Mouse (Mus musculus) layer of hippocampus, adult 11-12 months (tissue): ENCODE measurements around the gene Cldn19.

Experiments used
- DNase-seq: peaks from one replicate; pipeline ENCODE4 v3.0.0; 2022; ENCODE audit warnings: low spot score

Gene Cldn19

DNA sequence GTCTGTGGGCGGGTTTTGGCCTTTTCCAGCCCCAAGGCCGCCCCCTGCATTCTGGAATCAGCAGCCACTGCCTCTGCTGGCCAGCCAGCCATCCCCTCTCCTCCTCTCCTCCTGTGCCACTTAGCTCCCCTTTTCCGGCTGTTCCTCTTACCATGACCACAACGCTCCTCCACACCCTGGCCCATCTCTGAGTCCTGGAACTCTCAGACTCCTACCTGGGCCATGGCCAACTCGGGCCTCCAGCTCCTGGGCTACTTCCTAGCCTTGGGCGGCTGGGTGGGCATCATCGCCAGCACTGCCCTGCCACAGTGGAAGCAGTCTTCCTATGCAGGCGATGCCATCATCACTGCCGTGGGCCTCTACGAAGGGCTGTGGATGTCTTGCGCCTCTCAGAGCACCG lies at the start of gene Cldn19:
Cldn19 (plus strand) TSS at position 64 of the 400 bp plus-strand sequence.
- no peak for DNase-seq

DNA sequence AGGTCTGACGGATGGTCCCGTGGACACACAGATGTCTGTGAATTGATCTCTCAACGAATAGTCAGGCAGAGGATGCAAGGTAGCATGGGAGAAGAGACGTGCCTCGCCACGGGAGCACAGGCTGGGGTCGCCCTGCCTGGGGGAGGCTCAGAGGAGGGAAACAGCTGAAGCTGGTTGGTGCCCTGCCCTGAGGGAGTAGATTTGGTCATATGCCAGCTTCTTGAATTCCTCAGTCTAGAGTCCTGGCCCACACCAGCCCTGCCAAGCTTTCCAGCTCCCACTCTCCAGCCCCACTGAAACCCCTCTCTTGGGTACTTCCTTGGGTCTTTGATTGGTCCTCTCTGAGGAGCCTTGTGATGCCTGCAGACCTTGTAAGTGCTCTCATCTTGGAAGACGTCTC lies 38.5 kb upstream of the Cldn19 start:
- no peak for DNase-seq

DNA sequence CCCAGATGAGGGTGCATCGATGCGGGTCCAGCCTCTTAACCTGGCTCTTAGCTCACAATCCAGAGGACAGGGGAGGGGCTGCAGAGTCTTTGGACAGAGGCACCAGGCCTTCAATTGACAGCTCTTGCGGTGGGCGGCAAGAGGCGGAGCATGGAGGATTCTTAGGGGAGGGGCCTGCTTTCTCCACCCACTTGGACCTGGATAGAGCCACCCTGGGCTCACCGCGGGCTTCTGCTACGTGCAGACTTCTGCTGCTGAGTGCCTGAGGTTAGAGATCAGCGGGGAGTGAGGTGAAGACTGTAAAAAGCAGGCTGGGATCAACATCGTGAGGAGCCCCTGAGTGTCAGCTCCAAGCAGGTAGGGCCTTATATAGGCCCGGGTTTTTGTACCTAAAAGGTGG lies 37.0 kb upstream of the Cldn19 start, which contains the start of gene Tmem269:
Tmem269 (minus strand) TSS at position 49 of the 400 bp plus-strand sequence.
- no peak for DNase-seq

DNA sequence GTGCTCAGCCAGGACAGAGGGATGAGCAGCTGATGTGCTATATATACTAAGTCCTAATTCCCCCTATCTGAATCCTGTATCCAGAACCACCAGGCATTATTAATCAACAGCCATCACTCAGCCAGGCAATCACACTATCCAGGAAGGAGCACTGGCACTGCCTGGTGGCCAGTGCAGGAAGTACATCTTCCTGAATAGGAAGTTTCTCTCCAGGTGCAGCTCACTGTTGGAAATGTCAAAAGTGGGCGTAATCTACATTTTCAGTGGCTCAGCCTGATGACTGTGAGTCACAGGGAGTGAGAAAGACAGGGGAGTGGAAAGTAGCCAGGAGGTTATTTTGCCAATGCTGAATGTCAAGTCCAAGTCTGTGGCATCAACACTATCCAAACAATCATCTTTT lies 31.5 kb upstream of the Cldn19 start:
- DNase-seq, result peak; percentile 57

DNA sequence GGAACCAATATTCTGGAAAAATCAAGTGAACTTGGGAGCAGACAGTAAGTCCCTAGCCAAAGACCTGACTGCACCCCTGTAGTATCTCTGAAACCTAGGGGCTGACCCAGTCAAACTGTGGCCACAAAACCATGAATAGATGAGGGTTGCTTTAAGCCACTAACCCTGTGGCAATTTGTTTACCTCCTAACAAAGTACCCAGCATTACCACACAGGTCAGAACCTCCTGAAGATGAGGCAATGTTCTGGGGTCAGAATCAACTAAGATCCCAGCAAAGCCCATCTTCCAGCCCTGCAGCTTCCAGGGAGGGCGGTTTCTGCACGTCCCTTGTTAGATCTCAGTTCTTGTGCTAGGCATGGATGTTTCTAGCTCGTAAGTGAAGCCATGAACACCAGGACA lies 30.7 kb upstream of the Cldn19 start:
- DNase-seq, result no peak

DNA sequence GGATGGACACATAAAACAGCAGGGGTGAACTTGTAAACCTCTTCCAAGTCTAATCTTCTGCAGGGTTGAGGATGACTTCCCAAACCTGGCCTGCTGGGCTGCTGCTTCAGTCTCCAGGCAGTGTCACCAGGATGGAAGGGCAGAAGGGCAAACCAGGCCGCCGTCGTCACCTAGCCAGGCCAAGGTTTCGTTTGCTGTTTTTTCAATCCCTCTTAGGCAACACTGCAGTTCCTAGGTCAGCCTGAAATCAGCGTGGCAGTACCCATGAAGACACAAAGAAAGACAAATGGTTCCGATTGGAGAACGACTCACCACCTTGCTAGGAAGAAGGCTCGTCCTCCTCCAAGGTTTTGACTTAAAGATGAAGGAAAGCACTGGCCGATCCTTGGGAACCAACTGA lies 29.5 kb upstream of the Cldn19 start:
- DNase-seq, result no peak

DNA sequence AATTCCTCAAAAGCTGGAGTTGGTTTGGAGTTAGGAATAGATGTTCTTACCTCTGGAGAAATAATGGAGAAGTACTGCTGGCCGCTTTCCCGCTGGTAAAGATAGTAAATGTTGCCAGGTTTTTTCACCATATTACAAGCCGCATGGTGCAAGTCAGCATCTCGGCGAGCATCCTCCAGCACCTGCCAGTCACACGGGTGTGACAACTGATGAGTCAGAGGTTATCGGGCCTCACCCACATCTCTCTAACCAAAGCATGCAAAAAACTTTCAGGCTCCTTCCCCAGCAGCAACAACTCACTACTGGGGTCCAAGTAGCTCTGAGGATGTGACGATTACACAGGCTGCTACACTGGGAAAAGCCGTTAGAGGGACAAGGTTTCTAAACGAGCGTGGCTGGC lies 28.5 kb upstream of the Cldn19 start:
- DNase-seq, result no peak

DNA sequence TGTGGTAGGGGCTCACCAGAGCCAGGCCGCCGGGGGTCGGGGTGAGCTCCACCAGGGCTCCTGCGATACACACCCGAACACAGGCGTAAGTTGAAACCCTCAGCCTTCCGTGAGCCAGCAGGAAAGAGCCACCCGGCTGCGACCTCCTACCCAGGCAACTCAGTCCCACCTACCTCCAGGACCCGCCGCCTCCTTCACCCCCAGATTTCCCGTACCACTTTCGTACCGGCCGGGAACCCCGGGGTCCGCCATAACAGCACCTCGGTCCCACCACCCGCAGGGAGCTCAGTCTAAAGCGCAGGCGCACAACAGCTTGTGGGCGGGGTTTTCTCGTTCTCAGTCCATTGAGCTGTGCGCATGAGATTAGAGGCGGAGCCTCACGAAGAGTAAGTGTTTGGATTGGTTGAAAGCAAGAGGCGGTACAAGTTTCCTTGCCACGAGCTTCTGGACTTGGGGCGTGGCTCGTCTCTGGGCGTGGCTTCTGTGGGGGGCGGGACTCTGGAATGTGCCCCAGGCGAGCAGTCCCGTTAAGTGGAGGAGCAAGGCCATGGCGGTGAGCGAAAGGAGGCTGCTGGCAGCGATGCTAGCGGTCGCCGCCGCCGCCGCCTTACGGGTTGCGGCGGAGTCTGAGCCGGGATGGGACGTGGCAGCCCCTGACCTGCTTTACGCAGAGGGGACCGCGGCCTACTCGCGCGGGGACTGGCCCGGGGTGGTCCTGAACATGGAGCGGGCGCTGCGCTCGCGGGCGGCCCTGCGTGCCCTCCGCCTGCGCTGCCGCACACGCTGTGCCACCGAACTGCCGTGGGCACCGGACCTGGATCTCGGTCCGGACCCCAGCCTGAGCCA lies 22.6 kb upstream of the Cldn19 start, which contains the start of the genes AU022252 and P3h1:
AU022252 (minus strand) TSS at position 303 of the 846 bp plus-strand sequence.
P3h1 (plus strand) TSS at position 506 of the 846 bp plus-strand sequence.
- peak; percentile 99 for DNase-seq

DNA sequence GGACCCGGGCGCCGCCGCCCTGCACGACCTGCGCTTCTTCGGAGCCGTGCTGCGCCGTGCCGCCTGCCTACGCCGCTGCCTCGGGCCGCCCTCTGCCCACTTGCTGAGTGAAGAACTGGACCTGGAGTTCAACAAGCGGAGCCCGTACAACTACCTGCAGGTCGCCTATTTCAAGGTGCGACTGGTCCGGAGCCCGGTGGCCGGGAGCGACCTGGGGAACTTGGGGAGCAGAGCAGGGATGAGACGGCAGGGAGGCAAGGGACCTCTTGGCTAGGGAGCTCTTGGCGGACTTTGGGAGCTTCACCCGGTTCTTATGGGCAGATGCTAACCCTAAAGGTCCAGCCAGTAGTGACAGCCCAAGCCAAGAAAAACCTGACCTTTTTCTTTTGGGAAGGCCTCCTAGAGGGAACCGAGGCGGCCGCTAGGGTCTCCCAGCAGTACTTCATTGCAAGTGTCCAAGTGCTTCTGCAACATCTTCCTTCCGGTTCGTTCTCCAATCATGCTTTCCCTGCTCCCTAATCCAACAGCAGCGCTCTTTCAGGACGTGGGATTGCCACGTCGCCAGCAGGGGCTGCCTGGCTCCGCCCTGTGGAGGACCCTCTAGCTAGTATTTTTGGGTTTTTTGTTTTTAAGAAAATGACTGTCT lies 21.8 kb upstream of the Cldn19 start:
- peak; percentile 58 for DNase-seq

DNA sequence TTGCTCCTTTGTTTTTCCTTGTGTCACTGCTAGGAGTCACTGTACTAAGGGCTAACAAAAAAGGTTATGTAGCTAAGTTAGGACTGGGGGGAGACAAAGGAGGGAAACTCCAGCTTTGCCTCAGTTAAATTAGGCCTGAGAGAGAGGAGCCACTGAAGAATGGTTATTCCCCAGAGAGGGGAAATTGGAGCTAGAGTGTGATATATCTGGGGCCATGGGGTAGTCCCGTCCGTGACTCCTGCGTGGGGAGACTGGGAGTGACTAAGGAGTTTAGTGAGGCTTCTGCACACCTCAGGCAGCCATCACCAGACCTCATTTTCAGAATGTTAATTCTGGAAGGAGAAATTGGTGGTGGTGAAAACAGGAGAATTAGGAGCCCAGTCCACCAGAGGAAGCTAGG lies 20.9 kb upstream of the Cldn19 start:
- no peak for DNase-seq

DNA sequence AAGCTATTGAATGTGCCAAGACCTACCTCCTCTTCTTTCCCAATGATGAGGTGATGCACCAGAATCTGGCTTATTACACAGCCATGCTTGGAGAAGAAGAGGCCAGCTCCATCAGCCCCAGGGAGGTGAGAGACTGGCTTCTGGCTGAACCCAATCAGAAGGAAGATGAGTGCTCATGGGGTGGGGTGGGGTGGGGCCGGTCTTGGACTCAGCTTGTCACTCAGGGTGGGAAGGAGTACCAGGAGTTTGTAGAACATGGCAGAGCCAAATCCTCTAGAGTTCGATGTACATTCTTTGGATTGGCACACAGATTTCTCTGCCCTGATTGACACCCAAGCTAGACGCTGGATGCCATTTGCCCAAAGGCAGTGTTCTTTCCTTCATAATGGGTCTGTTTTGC lies 16.6 kb upstream of the Cldn19 start:
- DNase-seq, result no peak

DNA sequence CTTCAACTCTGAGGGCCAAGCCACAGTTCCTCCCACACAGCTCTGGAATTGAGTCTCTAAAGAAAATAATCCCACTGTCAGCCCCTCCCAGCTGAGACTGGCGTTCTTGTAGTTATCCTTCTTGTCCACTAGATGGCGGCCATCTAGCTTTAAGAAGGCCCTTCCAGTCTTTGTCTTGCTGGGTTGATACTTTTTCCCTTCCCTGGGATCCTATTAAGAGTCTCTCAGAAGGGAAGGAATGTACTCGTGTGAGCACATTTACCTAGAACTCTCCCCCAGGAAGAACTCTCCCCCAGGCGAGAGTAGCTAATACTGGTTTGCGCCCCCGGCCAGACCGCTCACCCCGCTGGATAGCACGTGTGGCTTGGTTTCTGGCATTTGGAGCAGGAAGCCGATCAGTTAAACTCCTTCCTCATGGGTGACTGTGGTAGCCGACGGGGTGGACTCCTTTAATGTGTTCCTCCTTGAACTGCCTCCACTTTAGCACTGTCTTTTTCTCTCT lies 16.0 kb upstream of the Cldn19 start:
- no peak for DNase-seq

DNA sequence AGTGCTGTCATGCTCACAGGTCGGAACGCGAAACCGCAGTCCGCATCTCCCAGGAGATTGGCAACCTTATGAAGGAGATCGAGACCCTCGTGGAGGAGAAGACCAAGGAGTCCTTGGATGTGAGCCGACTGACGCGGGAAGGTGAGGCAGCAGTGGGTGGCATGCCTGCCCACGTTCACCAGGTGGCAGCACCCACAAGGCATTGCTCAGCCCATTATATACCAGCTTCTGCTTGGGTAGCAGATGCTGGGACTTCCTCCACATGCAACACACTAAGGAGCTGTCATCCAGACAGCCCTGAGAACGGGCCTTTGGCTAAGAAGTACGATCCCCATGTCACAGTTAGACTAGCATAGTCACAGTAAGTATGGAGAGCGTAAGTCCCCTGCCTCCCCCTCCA lies 13.6 kb upstream of the Cldn19 start:
- peak; percentile 69 for DNase-seq

DNA sequence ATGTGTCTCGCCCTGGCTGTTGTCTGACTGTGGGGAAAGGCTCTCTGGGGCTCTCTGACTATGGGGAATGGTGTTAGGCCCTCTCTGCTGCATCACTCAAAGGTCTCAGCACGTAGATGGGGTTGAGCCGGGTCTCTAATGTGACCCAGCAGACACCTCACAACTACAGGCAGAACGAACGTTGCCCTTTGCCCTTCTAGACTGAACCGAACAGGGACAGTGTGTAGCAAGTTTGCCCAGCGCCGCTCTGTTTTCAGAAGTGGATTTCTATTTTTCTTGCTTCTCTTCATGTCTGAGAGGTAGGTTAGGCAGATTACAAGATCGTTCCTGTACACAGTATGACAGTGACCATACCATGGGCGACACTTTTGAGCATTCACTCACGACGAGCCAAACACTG lies 12.6 kb upstream of the Cldn19 start:
- no peak for DNase-seq

DNA sequence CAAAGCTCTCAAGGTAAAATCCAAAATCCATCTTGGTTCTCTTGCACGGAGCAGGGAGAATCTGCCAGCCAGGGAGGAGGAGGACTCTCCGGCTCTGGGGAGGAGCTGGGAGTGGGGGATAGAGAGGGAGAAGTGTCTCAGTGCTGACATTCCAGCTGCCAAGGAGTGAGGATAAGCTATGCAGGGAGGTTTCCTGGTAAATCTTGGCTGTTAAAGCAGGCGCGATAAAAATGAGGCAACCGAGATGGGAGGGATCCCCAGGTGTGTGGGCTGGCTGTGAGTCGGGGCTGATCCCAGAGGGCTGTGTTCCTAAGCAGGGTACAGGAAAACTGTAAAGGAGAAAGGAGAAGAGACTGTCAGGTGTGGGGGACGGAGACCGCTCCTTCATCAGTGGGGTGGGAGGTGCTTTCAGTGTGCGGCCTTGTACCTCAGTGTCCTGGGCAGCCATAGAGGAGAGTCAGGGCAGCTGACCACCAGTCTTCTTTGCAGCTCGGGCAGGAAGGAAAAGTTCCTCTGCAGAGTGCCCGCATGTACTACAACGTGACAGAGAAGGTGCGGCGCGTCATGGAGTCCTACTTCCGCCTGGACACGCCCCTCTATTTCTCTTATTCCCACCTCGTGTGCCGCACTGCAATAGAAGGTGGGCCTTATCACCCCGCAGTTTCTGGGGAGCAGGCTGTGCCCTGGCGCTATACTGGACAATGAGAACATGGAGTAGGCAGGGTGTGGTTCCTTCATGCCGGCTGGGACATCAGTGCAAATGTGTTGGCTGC lies 10.6 kb upstream of the Cldn19 start:
- DNase-seq, result no peak

DNA sequence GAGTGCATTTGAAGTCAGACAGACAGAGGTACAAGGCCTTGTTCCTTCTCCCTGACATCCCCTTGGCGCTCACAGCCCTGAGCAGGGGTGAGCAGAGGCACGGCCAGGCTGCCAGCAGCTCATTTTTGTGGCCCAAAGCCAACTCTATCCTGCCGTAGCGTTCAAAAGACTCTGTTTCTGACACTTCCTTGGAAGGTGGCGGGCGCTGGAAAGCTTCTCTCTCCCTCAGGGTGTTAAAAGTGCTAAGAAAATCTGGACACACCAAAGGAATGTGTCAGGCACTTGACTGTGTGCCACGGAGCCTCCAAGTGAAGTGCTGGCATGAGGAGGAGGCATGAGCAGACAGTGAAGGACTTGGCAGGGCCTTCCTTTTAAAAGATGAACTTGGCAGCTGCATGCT lies 9.7 kb upstream of the Cldn19 start:
- no peak for DNase-seq

DNA sequence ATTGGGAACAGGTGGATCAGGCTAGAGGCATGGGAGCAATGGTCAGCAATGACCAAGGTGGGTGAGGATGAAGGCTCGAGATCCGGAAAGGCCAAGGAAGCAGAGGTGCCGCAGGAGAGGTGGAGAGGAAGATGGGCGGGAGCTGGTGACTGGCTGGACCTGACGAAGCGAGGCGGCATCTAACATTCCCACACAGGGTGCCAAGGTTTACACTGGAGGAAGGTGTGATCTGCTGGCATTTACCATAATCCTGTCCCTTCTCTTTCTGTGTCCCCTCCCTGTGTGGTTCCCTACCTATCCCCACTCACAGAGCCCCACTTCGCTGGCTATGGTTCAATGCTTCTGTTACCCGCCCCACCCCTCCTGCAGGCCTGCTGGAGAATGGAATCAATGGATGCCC lies 9.3 kb upstream of the Cldn19 start:
- DNase-seq, result no peak

DNA sequence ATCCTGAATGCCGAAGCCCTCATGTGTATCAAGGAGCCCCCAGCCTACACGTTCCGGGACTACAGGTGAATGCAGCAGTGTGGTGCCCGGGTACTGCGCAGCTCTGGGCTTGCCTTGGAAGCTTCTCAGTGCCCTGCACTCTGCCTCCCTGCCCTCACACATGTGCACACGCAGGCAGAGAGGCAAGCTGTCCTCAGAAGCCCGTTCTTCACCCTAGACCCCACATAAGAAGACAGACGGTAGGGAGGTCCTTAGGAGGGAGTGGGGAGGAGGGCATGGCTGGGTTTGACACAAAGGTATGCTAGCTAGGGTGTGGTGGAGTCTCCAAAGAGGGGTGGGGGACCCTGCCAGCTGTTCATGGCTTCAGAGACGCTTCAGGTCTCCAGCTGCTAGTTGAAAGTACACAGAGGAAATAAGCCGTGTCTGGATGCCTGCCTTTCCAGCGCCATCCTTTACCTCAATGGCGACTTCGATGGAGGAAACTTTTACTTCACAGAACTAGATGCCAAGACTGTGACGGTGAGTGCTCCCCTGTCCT lies 8.5 kb upstream of the Cldn19 start:
- no peak for DNase-seq

DNA sequence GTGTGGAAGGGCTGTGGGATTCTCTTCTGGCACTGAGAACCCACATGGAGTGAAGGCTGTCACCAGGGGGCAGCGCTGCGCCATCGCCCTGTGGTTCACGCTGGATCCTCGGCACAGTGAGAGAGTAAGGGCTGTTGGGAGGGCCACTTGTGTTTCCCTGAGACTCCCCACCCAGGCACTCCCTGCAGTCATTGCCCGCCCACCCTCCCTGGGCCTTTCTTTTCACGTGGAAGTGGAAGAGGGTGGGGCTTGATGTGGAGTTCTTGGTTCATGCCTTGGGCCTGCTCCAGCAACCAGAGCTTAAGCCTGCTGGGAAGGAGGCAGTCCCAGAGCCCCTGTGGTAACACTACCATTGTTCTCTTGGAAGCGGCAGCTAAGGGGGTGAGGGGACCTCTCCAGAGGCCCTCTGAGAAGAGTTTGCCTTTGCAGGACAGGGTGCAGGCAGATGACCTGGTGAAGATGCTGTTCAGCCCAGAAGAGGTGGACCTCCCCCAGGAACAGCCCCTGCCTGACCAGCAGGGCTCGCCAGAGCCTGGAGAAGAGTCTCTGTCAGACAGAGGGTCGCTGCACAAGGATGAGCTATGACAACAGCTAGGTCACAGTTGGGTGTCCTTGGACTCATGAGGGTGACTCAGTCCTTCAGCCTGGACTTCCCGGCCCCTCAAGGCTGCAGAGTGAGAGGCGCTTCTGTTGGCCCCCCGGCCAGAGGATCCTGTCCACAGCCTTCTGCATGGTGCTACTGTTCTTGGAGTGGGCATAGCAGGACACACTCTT lies 7.6 kb upstream of the Cldn19 start:
- DNase-seq, result peak; percentile 67

DNA sequence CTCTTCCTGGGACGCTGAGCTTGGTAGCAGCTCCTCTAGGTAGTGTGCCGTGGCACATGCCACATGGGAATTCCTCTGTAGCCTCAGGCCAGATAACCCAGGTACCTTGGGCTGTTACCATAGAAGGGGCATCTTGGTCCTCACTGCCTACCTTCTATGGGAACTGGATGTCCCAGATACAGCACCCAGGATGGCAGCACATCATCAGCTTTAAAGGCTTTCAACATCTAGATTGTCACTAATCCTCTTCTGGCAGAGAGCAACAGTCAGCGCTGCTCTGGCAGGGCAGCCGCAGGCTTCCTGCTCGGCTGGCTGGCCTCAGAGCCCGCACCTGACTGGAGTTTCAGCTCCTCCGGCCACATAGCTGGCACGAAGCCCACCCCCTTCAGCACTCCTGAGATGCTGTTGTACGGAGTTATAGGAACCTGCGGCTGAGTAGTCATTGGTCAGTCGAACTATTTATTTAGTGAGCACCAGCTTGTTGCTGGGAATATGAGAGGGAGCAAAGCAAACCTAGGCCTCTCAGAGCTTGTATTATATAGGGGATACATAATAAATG lies 6.7 kb upstream of the Cldn19 start:
- DNase-seq, result no peak
